Mouse (Mus musculus): ENCODE measurements around the gene Fli1.

The Fli1 gene

GRCm38 (mm10) chr9:32542212-32543039 lies at the start of gene Fli1:
Gene Fli1 (minus strand): TSS chr9:32542861.
- peak in 1 of 2 experiments; percentile 37 for DNase-seq (ENCODE audit: low spot score in 2 of 2)

GRCm38 (mm10) chr9:32591732-32592582 lies 49.3 kb upstream of the Fli1 start:
- DNase-seq (ENCODE audit: low spot score in 2 of 2) = peak in 1 of 2 experiments; percentile 62

- DNase-seq (ENCODE audit: low spot score in 2 of 2) = no peak
Measured at GRCm38 (mm10) chr9:32590571-32590970, 47.9 kb upstream of the Fli1 start.

GRCm38 (mm10) chr9:32589900-32590299 lies 47.2 kb upstream of the Fli1 start:
- DNase-seq (ENCODE audit: low spot score in 2 of 2) = peak; percentile 66 to 89

- DNase-seq (ENCODE audit: low spot score in 2 of 2) = peak in 1 of 2 experiments; percentile 49
Measured at GRCm38 (mm10) chr9:32585357-32585756, 42.7 kb upstream of the Fli1 start.

- no peak for DNase-seq (ENCODE audit: low spot score in 2 of 2)
Measured at GRCm38 (mm10) chr9:32583905-32584304, 41.2 kb upstream of the Fli1 start.

GRCm38 (mm10) chr9:32581851-32582573 lies 39.4 kb upstream of the Fli1 start:
- no peak for DNase-seq (ENCODE audit: low spot score in 2 of 2)

- DNase-seq (ENCODE audit: low spot score in 2 of 2) = no peak
Measured at GRCm38 (mm10) chr9:32578411-32578810, 35.8 kb upstream of the Fli1 start.

- no peak for DNase-seq (ENCODE audit: low spot score in 2 of 2)
Measured at GRCm38 (mm10) chr9:32573638-32574037, 31.0 kb upstream of the Fli1 start.

GRCm38 (mm10) chr9:32571676-32572075 lies 29.0 kb upstream of the Fli1 start:
- DNase-seq (ENCODE audit: low spot score in 2 of 2) = no peak

GRCm38 (mm10) chr9:32570547-32570946 lies 27.9 kb upstream of the Fli1 start:
- no peak for DNase-seq (ENCODE audit: low spot score in 2 of 2)

GRCm38 (mm10) chr9:32569261-32569660 lies 26.6 kb upstream of the Fli1 start:
- DNase-seq (ENCODE audit: low spot score in 2 of 2) = no peak

- DNase-seq (ENCODE audit: low spot score in 2 of 2) = no peak
Measured at GRCm38 (mm10) chr9:32567603-32568002, 24.9 kb upstream of the Fli1 start.

- DNase-seq (ENCODE audit: low spot score in 2 of 2) = no peak
Measured at GRCm38 (mm10) chr9:32565309-32565708, 22.6 kb upstream of the Fli1 start.

- DNase-seq (ENCODE audit: low spot score in 2 of 2) = no peak
Measured at GRCm38 (mm10) chr9:32562837-32563236, 20.2 kb upstream of the Fli1 start.

- DNase-seq (ENCODE audit: low spot score in 2 of 2) = peak in 1 of 2 experiments; percentile 57
Measured at GRCm38 (mm10) chr9:32562409-32562808, 19.7 kb upstream of the Fli1 start.

- DNase-seq (ENCODE audit: low spot score in 2 of 2) = no peak
Measured at GRCm38 (mm10) chr9:32561190-32561890, 18.7 kb upstream of the Fli1 start.

GRCm38 (mm10) chr9:32559859-32560258 lies 17.2 kb upstream of the Fli1 start:
- no peak for DNase-seq (ENCODE audit: low spot score in 2 of 2)

- no peak for DNase-seq (ENCODE audit: low spot score in 2 of 2)
Measured at GRCm38 (mm10) chr9:32559454-32559853, 16.8 kb upstream of the Fli1 start.

- DNase-seq (ENCODE audit: low spot score in 2 of 2) = no peak
Measured at GRCm38 (mm10) chr9:32556313-32556712, 13.7 kb upstream of the Fli1 start.

- DNase-seq (ENCODE audit: low spot score in 2 of 2) = no peak
Measured at GRCm38 (mm10) chr9:32555279-32555678, 12.6 kb upstream of the Fli1 start.

Measured in spleen, postnatal 10 days (tissue).